Mouse (Mus musculus) spleen, adult 10 weeks (tissue): ENCODE results near the gene Trim72. TPM values are rescaled to one million over a fixed set of nuclear protein-coding genes. Genes with fewer than 3 reads are reported as not detected.

Source experiments
- polyA plus RNA-seq: library from polyadenylated mRNA; stranded (reverse); fragments of 350-450 nt; fragmentation: Illumina TruSeq; extraction: RNeasy Lipid Tissue Mini Kit (QIAGEN cat#74804); gene quantifications from one replicate; pipeline ENCODE4 v1.2.3, GENCODE M21; 2015; ENCODE audit warnings: low replicate concordance; ENCODE audit not compliant: insufficient read depth

Trim72 gene
- polyA plus RNA-seq = 0.18 TPM

DNA sequence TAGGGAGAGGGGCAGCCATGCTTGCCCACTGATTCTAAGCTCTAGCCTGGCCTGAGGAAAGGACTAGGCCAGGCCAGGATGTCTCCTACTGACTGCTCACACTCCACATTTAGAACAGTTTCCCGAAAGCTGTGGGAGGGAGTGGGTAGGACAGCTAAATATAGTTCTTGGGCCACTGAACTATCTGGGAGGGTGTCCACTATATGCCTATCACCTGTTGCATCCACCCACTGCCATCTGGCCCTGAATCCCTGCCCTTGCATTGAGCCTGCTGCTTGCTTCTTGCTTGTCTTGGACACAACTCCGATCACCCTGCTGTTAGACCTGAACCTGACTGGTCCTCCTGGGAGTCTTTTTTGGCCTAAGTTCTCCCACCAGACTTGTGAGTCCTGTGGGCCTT is at the start of gene Trim72:
Gene Trim72 (plus strand): TSS at position 262 of the 400 bp plus-strand sequence.

DNA sequence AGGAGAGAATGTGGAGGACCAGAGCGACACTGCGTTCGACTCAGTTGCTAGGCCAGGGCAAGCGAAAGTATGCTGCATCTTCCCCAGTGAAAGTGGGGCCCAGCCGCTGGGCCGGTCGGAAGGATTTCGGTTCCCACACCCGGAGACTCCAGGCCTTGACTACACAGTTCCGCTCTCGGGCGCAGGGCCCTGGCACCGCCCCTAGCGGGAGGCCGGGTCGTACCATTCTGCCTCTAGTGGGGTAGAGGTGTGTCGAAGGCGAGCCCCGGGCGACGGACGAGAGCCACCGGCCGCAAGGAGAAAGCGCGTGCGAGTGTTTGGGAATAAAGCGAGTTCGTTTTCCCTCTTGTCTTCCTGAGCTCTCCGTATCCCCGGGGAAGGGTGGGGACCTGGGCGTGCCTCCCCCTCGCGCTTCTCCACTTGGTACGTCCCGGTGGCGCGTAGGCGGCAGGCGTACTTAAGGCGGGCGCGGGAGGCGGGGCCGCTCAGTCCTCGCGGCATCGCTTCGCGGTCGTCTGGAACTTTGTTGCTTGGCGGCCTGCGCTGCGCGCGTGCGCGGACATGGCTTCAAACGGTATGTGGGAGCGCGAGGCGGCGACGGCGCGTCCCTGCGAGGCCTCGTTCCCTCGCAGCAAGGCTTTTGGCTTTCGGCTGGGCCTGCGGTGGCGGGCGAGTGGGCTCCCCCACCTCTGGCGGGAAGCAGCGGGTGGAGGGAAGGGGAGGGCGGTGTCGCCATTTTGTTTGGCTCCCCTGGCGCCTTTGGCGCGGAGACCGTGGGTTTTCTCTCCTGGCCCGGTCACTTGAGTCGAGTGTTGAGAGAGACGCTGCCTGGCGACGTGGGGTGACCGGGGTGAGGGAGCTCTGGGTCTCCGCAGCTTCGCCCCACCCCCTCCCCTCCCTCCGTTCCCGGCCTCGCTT is 36.5 kb upstream of the Trim72 start, which contains the start of gene Fus:
Gene Fus (plus strand): TSS at position 454 of the 918 bp plus-strand sequence.

DNA sequence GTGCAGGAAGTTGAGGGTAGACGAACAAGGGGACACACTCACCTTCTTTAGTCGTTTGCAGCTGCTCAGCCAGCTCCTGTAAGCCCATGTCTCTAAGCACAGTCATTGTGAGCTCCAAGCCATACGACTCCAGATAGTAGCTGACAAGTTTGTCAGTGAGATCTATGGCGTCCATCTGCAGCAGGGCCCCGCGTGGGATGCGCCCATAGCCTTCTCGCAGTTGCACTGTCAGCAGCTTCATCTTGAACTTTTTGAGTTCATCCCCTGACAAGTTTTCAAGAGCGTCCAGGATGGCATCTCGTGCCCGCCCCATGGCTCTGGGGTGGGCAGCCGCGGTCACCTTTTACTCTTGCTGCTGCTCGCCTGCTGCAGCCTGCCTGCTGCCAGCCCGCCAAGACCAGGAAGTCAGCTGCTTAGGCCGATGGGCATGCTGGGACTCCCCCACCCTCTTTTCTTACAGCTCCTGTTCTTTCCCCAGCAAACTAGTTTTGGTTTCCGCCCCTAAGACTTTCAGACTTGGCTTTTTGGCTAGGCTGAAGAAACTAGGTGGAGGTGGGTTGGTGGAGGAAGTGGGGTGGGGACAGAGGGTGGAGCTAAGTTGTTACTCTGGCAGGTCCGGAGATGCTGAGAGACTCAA is 10.3 kb upstream of the Trim72 start, which contains the start of gene Pycard:
Gene Pycard (minus strand): TSS at position 527 of the 637 bp plus-strand sequence.

Other genes starting within 250 kb of the Trim72 start
- 32.6 TPM for gene Orai3, start 234.1 kb upstream of the Trim72 start, polyA plus RNA-seq
- 28.5 TPM for gene Setd1a, start 227.3 kb upstream of the Trim72 start, polyA plus RNA-seq
- not detected for gene Gm49388, start 218.3 kb upstream of the Trim72 start, polyA plus RNA-seq
- 14.7 TPM for gene Hsd3b7, start 203.3 kb upstream of the Trim72 start, polyA plus RNA-seq
- gene Stx4a, start 179.7 kb upstream of the Trim72 start, polyA plus RNA-seq = 96.9 TPM
- gene Stx1b, start 179.4 kb upstream of the Trim72 start, polyA plus RNA-seq = 1.5 TPM
- gene Zfp646, start 127.7 kb upstream of the Trim72 start, polyA plus RNA-seq = 37.8 TPM
- gene Zfp668, start 127.1 kb upstream of the Trim72 start, polyA plus RNA-seq = 4.0 TPM
- gene Prss53, start 113.0 kb upstream of the Trim72 start, polyA plus RNA-seq = 0.25 TPM
- not detected for gene Gm21974, start 108.5 kb upstream of the Trim72 start, polyA plus RNA-seq
- 52.3 TPM for gene Vkorc1, start 108.3 kb upstream of the Trim72 start, polyA plus RNA-seq
- 16.3 TPM for gene Bckdk, start 99.9 kb upstream of the Trim72 start, polyA plus RNA-seq
- 55.2 TPM for gene Kat8, start 91.4 kb upstream of the Trim72 start, polyA plus RNA-seq
- not detected for gene Prss8, start 73.8 kb upstream of the Trim72 start, polyA plus RNA-seq
- 1.6 TPM for gene Prss36, start 57.2 kb upstream of the Trim72 start, polyA plus RNA-seq
- 960 TPM for gene Fus, start 36.5 kb upstream of the Trim72 start, polyA plus RNA-seq
- 39.8 TPM for gene Pycard, start 10.1 kb upstream of the Trim72 start, polyA plus RNA-seq
- gene Itgam, start 58.7 kb downstream of the Trim72 start, polyA plus RNA-seq = 22.2 TPM
- gene Gm49368, start 58.7 kb downstream of the Trim72 start, polyA plus RNA-seq = 2.1 TPM
- gene Itgax, start 125.6 kb downstream of the Trim72 start, polyA plus RNA-seq = 99.5 TPM
- 93.2 TPM for gene Itgad, start 150.4 kb downstream of the Trim72 start, polyA plus RNA-seq
- gene Cox6a2, start 202.4 kb downstream of the Trim72 start, polyA plus RNA-seq = 0.69 TPM
- gene Armc5, start 233.4 kb downstream of the Trim72 start, polyA plus RNA-seq = 3.1 TPM
- 5.1 TPM for gene 9130023H24Rik, start 234.1 kb downstream of the Trim72 start, polyA plus RNA-seq
- gene Tgfb1i1, start 242.9 kb downstream of the Trim72 start, polyA plus RNA-seq = 13.0 TPM